Mouse (Mus musculus): Measurements from ENCODE around the gene Lix1l.

Gene Lix1l

DNA sequence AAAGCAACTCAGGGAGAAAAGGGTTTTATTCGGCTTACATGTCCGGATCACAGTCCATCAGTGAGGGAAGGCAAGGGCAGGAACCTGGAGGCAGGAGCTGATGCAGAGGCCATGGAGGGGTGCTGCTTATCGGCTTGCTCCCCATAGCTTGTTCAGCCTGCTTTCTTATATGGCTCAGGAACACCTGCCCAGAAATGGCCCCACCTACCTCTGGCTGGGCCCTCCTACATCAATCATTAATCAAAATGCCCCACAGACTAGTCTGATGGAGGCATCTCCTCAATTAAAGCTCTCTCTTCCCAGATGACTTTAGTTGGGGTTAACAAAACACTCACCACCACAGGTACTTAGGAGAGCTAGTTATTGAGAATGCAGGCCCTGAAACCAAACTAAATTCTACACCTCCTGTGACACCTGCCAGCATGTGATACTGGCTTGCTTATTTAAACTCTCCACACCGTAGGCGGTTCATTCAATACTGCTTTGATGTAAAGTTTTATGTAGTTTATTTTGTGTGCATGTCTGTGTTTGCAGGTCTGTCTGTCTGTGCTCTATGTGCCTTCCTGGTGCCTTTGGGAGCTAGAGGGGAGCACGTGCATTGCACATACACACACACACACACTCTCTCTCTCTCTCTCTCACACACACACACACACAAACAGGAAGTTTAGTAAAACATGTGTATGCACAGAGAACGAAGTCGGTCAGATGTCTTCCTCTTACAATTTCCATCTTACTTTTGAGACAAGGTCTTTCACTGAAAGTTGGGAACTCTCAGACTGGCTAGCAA lies 34.1 kb upstream of the Lix1l start:
- no peak for DNase-seq (ENCODE audit: low spot score)

DNA sequence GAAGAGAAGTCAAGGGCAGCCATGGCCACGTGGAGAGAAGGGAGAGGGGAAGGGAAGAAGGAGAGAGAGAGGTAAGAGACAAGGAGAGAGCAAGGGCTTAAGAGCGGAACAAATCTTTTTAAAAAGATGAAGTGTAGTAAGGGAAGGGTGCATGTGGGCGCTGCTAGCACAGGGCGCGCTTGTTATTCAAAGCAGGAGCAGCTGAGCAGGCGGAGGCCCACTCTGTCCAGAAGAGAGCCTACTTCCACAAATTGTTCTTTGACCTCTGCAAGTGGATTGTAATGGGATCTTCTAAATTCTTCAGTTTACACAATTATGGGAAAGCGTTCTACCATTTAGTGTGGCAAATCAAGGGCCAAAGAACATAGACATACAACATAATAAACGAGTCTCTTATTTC lies 32.3 kb upstream of the Lix1l start:
- no peak for DNase-seq (ENCODE audit: low spot score)

DNA sequence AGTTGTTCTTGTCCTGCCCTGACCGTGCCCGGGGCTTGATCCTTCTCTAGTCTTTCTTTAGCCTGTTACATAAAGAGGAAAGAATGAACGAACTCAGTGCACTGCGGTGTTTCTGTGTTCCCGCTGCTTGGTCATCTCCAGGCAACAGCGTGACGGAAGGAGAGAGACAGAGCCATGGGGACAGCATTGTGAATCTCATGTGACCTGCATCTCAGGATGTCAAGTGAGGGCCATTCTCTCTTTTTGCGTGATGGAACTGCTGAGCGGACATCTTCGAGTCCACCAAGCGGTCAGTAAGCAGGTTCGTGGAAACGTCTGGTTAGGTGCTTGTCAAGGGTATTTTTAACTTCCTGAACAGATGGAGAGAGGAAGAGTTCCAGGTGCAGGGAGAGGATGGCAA lies 31.4 kb upstream of the Lix1l start:
- no peak for DNase-seq (ENCODE audit: low spot score)

DNA sequence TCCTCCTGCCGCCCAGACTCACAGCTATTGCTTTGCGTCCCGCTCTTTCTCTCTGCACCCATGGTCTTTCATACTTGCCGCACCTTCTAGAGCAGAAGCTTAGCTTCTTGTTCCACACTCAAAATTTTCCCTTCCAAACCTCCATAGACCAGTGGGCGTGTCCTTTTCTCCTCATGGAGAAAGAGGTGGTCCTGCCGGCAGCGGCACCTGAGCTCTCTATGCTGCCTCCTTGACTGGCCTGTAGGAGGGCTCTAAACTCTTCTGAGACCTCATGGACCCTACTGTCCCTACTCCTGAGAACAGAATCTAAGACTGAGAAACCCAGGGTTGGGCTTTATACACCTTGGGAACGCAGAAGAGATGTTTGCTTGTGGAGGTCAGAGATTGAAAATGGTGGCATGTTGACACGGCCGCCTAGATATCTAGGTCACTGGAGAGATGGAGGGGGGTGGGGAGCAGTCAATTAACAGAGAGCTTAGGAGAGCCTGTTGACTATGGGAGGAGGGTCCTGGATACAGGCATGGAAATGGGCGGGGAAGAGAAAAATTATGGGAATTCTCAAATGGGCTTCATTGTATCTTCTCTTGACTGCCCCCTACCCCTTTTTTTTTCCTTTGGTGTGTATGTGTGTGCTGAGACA lies 30.9 kb upstream of the Lix1l start:
- no peak for DNase-seq (ENCODE audit: low spot score)

DNA sequence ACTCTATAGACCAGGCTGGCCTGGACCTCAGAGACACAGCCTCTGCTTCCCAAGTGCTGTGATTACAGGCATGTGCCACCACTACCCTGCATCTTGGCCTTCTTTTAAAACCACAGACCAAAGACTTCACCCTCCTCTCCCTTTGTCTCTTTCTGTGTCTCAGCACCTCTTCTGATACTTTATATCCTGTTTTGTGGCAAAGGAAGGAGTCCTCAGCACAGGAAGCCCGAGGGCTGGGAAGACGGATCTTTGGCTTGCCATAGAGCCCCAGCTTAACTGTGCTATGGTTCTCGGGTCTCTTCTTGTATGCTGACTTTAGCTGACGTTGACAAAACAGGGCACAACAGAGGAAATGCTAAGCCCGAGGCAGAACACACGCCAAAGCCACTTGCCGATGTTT lies 30.3 kb upstream of the Lix1l start:
- no peak for DNase-seq (ENCODE audit: low spot score)

DNA sequence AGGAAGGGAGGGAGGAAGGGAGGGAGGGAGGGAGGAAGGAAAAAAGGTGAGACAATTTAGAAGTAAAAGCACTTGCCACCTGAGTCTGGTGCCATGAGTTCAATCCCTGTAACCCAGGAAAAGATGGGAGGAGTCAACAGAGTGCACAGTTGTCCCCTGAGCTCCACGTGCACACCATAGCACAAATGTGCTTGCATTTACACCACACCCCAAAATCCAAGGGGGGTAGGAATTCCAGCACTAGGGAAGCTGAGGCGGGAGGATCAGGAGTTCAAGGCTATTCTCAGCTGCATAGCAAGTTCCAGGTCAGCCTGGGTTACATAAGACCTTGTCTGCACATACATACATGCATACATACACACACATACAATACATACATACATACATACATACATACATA lies 29.6 kb upstream of the Lix1l start:
- no peak for DNase-seq (ENCODE audit: low spot score)

DNA sequence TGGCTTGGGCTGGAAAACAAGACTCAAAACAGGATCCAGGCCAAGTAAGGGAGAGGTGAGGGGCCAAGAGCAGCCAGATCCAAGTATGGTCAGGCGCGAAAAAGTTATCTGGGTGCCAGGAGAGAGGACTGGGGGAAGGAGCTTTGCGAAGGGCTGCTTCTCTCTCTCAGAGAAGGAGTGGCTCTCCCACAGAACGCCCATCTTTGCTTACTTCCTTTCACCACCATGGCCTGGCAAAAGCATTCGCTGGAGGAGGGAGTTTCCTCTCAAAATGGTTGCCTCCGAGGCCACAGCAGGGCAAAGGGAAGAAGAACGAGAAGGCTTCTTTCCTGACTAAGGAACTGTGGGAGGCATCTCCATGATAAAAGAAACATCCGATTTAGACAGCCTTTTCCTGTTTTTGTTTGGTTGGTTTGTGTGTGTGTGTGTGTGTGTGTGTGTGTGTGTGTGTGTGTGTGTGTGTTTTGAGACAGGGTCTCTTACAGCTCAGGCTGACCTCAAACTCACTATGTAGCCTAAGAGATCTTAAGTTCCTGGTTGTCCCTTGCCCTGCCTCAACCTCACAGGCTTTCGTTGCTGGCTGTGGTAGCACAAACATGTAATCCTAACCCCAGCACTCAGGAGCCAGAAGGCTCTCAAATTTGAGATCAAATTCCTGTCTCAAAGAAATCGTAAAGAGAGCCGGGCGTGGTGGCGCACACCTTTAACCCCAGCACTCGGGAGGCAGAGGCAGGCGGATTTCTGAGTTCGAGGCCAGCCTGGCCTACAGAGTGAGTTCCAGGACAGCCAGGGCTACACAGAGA lies 28.9 kb upstream of the Lix1l start:
- no peak for DNase-seq (ENCODE audit: low spot score)

DNA sequence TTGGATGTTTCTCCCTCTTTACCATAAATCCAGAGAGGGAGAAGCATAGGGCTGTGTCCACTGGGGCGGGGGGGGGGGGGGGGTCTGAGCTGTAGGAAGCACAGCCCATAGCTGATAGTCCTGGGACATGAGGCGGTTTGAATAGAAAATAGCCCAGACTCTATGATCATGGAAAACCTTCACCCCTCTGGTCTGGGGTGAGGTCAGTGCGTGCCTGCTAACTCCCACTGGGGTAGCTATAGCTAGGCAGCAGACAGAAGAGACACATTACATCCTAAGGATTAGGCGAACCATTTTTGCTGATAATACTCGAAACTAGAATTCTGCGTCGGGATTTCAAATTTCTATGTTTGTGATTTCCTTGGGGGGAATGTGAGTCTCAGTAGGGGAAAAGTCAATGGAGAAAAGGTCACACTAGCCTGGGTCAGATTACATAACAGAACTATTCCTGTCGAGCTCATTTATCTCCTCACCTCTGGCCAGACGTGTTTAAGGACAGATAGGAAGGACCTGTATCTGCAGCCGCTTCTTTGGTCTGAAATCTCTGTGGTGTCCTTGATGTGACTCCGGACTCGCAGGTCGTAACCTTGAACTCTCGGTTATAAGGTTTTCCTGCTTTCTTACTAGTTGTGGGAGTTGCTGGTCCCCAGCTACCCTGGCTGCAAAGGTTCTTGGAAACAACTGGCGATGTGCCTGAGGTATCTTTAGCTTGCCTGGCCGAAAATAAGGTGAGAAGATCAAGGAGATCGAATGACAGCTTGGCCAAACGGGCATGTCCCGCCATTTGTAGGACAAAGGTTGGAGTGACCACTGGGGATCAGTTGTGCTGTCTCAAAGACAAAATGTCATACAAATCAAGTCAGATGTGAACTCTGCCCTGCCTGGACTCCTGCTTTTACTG lies 27.1 kb upstream of the Lix1l start:
- DNase-seq (ENCODE audit: low spot score) = no peak

DNA sequence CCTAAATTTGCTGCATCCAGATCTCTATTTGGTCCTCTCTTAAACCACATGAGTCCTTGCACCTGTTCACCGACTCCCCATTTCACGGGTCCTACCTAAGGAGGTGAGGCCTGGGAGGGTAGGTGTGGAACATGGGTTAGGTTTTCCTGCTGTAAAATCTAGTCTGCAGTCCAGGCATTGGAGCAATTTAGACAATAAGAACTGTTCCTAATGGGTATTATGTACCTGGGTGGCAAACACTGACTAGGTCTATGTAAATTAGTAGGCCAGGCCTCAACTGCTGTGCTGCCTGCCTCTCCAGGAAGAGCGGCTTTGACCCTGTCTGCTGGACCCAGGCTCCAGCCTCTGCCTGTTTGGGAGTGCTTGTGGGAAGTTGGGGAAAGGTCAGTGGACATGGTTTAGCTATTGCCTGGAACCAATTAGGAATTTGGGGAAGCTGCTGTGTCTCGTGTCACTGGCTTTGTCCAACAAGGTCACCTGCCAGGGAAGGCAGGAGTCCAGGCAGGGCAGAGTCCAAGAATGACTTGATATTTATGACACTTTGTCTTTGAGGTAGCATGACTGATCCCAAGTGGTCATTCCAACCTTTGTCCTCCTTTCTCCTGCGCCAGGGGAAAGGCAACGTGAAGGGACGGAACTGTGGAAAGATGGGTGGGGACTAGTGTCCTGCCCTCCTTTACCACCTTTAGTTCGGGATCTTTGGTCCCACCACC lies 25.5 kb upstream of the Lix1l start:
- peak; percentile 76 for DNase-seq (ENCODE audit: low spot score)

DNA sequence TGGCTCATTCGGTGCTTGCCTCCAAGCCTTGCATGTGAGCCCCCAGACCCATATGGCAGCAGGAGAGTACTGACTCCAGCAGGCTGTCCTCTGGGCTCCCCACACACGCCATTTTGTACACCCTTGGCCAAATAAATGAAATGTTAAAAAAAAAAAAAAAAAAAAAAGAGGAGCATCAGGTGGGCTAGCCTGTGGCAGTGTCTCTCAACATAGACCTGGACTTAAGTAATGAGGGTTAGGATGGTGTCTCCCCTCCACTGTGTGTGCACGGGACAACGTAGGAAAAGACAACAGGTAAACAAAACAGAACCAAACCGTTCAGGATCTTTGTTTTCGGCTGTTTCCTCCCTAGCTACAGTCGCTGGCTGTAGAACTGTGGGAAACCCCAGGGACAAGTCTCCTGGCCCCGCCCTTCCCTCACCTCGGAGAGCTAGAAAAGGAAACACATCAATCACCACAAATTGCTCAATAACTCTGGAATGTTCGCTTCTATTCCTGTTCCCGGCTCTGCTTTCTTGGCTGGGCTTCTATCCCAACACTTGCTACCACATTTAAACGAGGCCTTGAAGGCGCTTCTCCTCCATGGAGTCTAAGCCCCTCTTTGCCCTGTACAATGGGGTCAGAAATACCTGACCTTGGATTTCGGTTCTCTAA lies 24.8 kb upstream of the Lix1l start:
- DNase-seq (ENCODE audit: low spot score) = peak; percentile 76

DNA sequence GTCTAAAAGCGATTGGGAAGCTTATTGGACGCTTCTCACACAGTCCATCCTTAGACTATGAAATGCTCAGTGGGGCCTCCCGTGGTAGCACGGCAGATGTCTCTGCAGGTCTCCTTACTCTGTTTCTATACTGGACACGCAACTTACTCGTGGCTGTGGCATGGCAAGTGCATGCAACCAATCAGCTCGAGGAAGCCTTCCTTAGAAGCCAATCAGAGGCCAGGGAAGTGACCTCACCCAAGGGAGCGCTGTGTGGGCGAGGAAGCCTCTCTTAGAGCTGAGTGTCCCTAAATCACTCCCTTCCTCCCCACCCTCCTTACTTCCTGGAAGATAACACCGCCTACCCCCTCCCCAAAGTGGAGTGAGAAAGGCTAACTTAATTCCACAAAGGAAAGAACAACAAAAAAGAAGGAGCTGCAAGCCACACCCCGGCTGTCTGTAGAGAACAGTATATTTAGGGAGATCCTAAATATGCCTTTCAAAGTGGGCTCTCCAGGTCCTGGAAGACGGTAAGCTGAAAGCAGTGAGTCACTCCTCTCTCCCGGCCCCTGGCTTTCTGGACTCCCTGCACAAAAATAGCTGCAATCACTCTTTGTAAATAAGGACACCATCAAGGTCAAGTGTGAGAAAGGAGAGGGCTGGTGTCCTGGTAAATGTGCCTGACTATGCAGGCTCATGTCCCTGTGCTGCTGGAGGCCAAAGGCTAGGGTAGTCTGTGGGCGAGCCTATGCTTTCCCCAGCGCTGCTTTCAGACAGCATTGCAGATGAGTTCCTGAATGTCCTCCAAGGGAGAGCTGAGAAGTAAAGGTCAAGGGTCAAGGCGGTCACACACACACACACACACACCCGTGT lies 24.0 kb upstream of the Lix1l start, which contains the start of gene Gm16253:
TSS of gene Gm16253 (plus strand) at position 295 of the 852 bp plus-strand sequence.
- DNase-seq (ENCODE audit: low spot score) = peak; percentile 91

DNA sequence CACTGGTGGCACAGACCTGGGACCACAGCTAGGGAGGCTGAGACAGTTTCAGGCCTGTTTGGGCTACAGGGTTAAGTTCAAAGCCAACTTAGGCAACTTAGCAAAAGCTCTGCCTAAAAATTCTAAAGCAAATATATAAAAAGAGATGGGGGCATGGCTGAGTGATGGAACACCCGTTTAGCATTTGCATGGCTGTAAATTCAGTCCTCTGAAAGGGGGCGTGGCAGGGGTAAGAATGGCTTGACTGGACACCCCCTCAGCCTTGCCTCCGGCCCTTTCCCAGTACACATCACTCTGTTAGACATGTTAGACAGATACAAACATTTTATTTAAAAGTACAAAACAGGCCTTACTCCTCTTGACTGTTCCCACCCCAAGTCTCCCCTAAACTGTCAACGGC lies 23.4 kb upstream of the Lix1l start:
- no peak for DNase-seq (ENCODE audit: low spot score)

DNA sequence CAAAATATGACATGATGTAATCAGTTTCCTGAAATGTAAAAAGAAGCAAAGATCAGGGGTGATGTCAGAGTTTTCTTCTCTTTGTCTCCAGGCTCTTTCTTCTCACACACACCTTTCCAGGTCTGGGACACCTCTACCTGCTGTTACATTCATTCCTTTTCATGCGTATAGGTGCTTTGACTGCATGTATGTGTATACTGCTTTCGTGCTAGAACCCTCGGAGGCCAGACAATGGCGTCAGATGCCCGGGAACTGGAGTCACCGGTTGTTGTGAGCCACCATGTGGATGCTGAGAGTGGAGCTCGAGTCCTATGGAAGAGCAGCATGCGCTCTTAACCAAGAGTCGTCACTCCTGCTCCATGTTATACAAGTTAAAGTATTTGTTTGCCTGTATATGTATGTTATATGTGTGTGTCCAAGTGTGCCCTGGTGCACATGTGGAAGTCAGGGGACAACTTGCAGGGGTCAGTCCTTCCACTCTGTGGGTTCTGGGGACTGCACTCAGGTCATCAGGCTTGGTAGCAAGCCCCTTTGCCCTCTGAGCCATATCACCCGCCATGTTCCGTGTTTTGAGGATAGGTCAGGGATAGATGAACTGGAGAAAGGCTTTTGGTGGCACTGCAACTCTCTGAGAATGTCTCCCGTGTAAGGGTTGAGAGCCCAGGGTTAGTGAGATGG lies 22.2 kb upstream of the Lix1l start:
- DNase-seq (ENCODE audit: low spot score) = no peak

DNA sequence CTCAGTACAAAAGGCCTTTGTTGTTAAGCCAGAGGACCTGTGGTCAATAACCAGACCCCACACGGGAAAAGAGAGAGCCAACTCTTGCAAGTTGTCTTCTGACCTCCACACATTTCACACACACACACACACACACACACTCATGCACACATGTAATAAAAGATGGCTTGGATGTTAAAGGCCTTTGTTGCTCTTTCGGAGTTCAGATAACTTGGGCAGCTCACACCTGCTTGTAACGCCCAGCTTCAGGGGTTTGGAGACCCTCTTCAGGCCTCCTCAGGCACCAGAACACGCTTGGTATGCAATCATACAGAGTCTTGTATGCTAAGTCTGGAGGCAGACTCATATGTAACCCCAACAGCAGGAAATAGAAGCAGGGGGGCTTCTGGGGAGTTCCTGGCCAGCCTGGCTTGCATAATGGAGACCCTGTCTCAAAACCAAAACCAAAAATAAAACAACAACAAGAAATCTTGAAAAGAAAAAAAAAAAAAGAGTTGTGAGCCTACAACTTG lies 21.7 kb upstream of the Lix1l start:
- no peak for DNase-seq (ENCODE audit: low spot score)

DNA sequence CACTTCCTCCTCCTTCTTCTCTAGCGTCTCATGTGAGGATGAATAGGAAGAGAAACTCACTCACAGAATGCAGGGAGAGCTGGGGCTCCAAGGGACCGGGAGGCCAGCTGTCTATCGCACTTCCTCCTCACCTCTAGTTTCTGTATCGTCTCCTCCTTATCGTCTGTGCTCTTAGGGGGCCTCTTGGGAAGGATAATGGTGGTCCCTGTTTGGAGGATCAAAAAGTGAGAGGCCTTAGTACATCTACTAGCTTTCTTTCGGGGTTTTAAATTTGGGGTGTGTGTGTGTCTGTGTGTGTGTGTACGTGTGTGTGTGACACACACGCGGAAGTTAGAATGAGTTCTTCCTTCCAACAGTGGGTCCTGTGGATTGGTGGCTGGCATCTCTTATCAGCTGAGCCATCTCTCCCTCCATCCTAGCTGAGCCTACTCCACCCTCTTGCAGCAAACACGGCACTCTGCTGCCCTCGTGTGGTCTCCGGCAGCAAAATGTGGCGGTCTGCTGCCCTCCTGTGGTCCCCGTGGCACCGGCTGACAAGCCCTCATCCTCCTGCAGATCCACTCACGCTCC lies 21.0 kb upstream of the Lix1l start:
- peak; percentile 89 for DNase-seq (ENCODE audit: low spot score)

DNA sequence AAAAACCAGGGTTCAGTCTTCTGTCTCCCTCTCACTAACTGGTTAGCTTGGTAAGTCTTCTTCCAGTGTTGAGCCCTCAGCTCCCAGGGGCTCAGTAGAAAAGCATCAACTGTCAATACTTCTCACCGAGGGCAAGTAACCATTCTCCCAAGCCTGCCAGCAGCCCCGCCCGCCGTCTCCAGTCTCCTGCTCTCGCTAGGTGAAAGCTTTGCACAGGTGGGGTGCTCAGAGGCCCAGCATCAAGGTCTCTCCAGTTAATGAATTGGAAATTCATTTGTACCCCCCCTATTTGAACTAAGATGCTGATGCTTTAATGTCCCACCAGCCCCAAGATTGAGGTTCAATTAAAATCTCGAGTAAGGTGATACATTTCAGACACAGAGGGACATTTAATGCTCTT lies 19.8 kb upstream of the Lix1l start:
- DNase-seq (ENCODE audit: low spot score) = no peak

DNA sequence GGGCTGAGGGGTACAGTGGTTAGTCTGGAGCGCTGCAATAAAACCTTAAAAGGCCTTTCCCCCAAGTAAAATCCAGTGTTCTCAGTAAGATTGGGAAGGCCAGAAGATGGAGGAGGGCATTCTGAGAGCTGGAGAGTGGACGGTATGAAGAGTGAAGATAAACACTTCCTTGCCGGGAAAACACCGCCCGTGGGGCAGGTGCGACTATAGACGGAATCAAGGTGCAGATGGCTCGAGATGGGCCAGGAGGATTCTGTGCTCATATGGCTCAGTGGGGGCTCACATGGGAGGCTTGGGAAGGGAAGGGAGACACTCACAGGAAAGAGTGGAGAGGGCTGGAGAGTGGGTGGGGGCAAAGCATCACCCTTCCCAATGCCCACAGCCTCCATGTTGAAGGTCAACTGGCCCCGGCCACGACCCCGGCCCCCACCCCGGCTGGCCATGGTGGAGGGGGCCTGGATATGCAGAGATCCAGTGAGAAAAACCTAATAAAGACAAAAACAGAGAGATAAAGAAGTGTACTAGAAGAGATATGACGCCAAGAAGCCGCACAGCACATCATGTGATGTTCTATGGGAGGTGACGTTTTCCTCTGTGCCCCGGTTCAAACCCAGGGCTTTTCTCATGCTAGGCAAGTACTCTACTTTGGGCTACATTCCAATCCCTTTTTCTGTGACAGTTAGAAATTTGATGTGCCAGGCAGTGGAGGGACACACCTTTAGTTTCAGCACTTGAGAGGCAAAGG lies 19.0 kb upstream of the Lix1l start:
- DNase-seq (ENCODE audit: low spot score) = no peak

DNA sequence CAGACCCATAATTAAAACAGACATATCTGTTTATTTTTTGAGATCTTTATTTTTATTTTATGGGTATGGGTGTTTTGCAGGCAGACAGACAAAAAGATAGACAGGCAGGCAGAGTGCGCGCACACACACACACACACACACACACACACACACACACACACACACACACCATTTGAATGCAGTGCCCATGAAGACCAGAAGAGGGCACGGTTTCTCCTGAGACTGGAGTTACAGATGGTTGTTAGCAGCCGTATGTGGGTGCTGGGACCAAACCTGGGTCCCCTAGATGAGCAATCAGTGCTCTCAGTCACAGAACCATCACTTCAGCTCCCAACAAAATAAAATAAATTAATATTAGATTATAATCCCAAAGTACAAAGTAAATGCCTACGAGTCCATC lies 17.6 kb upstream of the Lix1l start:
- DNase-seq (ENCODE audit: low spot score) = no peak
